Mouse (Mus musculus): Measurements from ENCODE around the gene Krtap4-1. TPM values are rescaled to one million over a fixed set of nuclear protein-coding genes. Genes with fewer than 3 reads are reported as not detected.
A peak's percentile ranks its signal among the peaks of the same experiment; 100 is the strongest.
"Not testable (repeated sequence)": the region's sequence is repeated elsewhere in the genome, so short reads cannot be mapped to it uniquely, and the experiment has no call there.

The Krtap4-1 gene
- polyA plus RNA-seq, 1 experiment from 2014 or later = not detected

GRCm38 (mm10) chr11:99634653-99635134 is 6.7 kb upstream of the Krtap4-1 start, which contains the start of gene Krtap4-2:
Gene Krtap4-2 (minus strand): TSS chr11:99635084.
- Histone ChIP-seq H3K4me1 (no peaks in the 10 kb centered on the region), H3K4me3 (no peak within 1 kb of the TSS), H3K4me2 (0 out of 2 replicates have a peak within 1 kb of the TSS, but pooled peaks have one; percentile 9), H3K27me3 (peaks cover 6% of the 10 kb centered on the region), H3K27ac (0 out of 2 replicates have a peak within 1 kb of the TSS, but pooled peaks have one; percentile 39), H3K9me3 (no peaks in the 10 kb centered on the region), H3K36me3 (no peaks in the 10 kb centered on the region), H3K9ac (0 out of 2 replicates have a peak within 1 kb of the TSS, but pooled peaks have one; percentile 6)
- WGBS = 41% methylated on average over 8 of the region's 8 CpGs
- ATAC-seq (ENCODE audit: insufficient number of reproducible peaks, insufficient read depth, low FRiP score, low TSS enrichment, low read depth) = no peak

GRCm38 (mm10) chr11:99633293-99633692 is 5.3 kb upstream of the Krtap4-1 start:
- no peak overlapping the region for H3K4me3 ChIP-seq
- H3K27me3 ChIP-seq = peaks cover 6% of the 10 kb centered on the region
- no peak overlapping the region for H3K27ac ChIP-seq
- no peaks in the 10 kb centered on the region for H3K9me3 ChIP-seq
- H3K36me3 ChIP-seq = no peaks in the 10 kb centered on the region
- H3K4me1 ChIP-seq = no peaks in the 10 kb centered on the region
- H3K9ac ChIP-seq = no peak overlapping the region
- WGBS = 69% methylated on average over 2 of the region's 2 CpGs
- ATAC-seq (ENCODE audit: insufficient number of reproducible peaks, insufficient read depth, low FRiP score, low TSS enrichment, low read depth) = no peak
- no peak overlapping the region for H3K4me2 ChIP-seq

GRCm38 (mm10) chr11:99630890-99631289 is 2.9 kb upstream of the Krtap4-1 start:
- no peak overlapping the region for H3K4me3 ChIP-seq
- H3K4me1 ChIP-seq = no peaks in the 10 kb centered on the region
- H3K9me3 ChIP-seq = no peaks in the 10 kb centered on the region
- 65% methylated on average over 3 of the region's 3 CpGs for WGBS
- H3K36me3 ChIP-seq = no peaks in the 10 kb centered on the region
- no peak for ATAC-seq (ENCODE audit: insufficient number of reproducible peaks, insufficient read depth, low FRiP score, low TSS enrichment, low read depth)
- H3K27me3 ChIP-seq = peaks cover 6% of the 10 kb centered on the region
- no peak overlapping the region for H3K27ac ChIP-seq
- H3K4me2 ChIP-seq = no peak overlapping the region
- no peak overlapping the region for H3K9ac ChIP-seq

GRCm38 (mm10) chr11:99620335-99620734 is 7.7 kb downstream of the Krtap4-1 start, which contains the start of gene Gm11562:
Gene Gm11562 (minus strand): TSS chr11:99620435.
- no peak within 1 kb of the TSS for H3K9ac ChIP-seq
- 59% methylated on average over 2 of the region's 2 CpGs for WGBS
- no peak within 1 kb of the TSS for H3K4me2 ChIP-seq
- no peak within 1 kb of the TSS for H3K4me3 ChIP-seq
- H3K36me3 ChIP-seq = no peaks in the 10 kb centered on the region
- no peaks in the 10 kb centered on the region for H3K27me3 ChIP-seq
- H3K27ac ChIP-seq = no peak within 1 kb of the TSS
- H3K4me1 ChIP-seq = no peaks in the 10 kb centered on the region
- H3K9me3 ChIP-seq = no peaks in the 10 kb centered on the region
- ATAC-seq (ENCODE audit: insufficient number of reproducible peaks, insufficient read depth, low FRiP score, low TSS enrichment, low read depth) = no peak

- no peak within 1 kb of the TSS for H3K27ac ChIP-seq
- no peak for ATAC-seq (ENCODE audit: insufficient number of reproducible peaks, insufficient read depth, low FRiP score, low TSS enrichment, low read depth)
- no peak within 1 kb of the TSS for H3K9ac ChIP-seq
- no peaks in the 10 kb centered on the region for H3K27me3 ChIP-seq
- H3K4me2 ChIP-seq = no peak within 1 kb of the TSS
- no peaks in the 10 kb centered on the region for H3K9me3 ChIP-seq
- H3K4me1 ChIP-seq = no peaks in the 10 kb centered on the region
- H3K4me3 ChIP-seq = no peak within 1 kb of the TSS
- 77% methylated on average over 3 of the region's 3 CpGs for WGBS
- H3K36me3 ChIP-seq = no peaks in the 10 kb centered on the region
Observed at GRCm38 (mm10) chr11:99614796-99615363, 13.2 kb downstream of the Krtap4-1 start, which contains the start of gene Krtap2-4. Gene Krtap2-4 (minus strand): TSS chr11:99614846.

- not testable (repeated sequence) for H3K9me3 ChIP-seq; H3K27ac ChIP-seq; H3K9ac ChIP-seq; H3K36me3 ChIP-seq; H3K4me3 ChIP-seq; H3K27me3 ChIP-seq; ATAC-seq (ENCODE audit: insufficient number of reproducible peaks, insufficient read depth, low FRiP score, low TSS enrichment, low read depth); H3K4me2 ChIP-seq; H3K4me1 ChIP-seq
- 60% methylated on average over 1 of the region's 2 CpGs for WGBS
Observed at GRCm38 (mm10) chr11:99610089-99610488, 17.9 kb downstream of the Krtap4-1 start, which contains the start of gene Gm11937. Gene Gm11937 (minus strand): TSS chr11:99610189.

- WGBS = 59% methylated on average over 1 of the region's 1 CpGs
- no peak overlapping the region for H3K4me3 ChIP-seq
- H3K9ac ChIP-seq = no peak overlapping the region
- H3K27ac ChIP-seq = no peak overlapping the region
- H3K36me3 ChIP-seq = no peaks in the 10 kb centered on the region
- H3K4me1 ChIP-seq = no peaks in the 10 kb centered on the region
- no peaks in the 10 kb centered on the region for H3K9me3 ChIP-seq
- no peak for ATAC-seq (ENCODE audit: insufficient number of reproducible peaks, insufficient read depth, low FRiP score, low TSS enrichment, low read depth)
- H3K4me2 ChIP-seq = no peak overlapping the region
- H3K27me3 ChIP-seq = no peaks in the 10 kb centered on the region
Observed at GRCm38 (mm10) chr11:99609126-99609525, 18.9 kb downstream of the Krtap4-1 start.

- not testable (repeated sequence) for H3K9me3 ChIP-seq; H3K36me3 ChIP-seq; H3K4me1 ChIP-seq; H3K27ac ChIP-seq; H3K4me3 ChIP-seq; H3K27me3 ChIP-seq; H3K4me2 ChIP-seq; H3K9ac ChIP-seq; ATAC-seq (ENCODE audit: insufficient number of reproducible peaks, insufficient read depth, low FRiP score, low TSS enrichment, low read depth)
- WGBS = 71% methylated on average over 1 of the region's 1 CpGs
Observed at GRCm38 (mm10) chr11:99603208-99603607, 24.8 kb downstream of the Krtap4-1 start, which contains the start of gene Gm11938. Gene Gm11938 (minus strand): TSS chr11:99603308.

- H3K27ac ChIP-seq; H3K9me3 ChIP-seq; H3K9ac ChIP-seq; ATAC-seq (ENCODE audit: insufficient number of reproducible peaks, insufficient read depth, low FRiP score, low TSS enrichment, low read depth); H3K4me2 ChIP-seq; H3K4me1 ChIP-seq; H3K4me3 ChIP-seq; H3K27me3 ChIP-seq; H3K36me3 ChIP-seq: not testable (repeated sequence)
- WGBS = 84% methylated on average over 6 of the region's 6 CpGs
Observed at GRCm38 (mm10) chr11:99597742-99598141, 30.3 kb downstream of the Krtap4-1 start, which contains the start of gene Krtap9-3. Gene Krtap9-3 (minus strand): TSS chr11:99598105.

- no peak within 1 kb of the TSS for H3K4me3 ChIP-seq
- no peak within 1 kb of the TSS for H3K4me2 ChIP-seq
- no peaks in the 10 kb centered on the region for H3K27me3 ChIP-seq
- H3K9me3 ChIP-seq = no peaks in the 10 kb centered on the region
- H3K4me1 ChIP-seq = no peaks in the 10 kb centered on the region
- H3K27ac ChIP-seq = no peak within 1 kb of the TSS
- no peaks in the 10 kb centered on the region for H3K36me3 ChIP-seq
- 84% methylated on average over 6 of the region's 6 CpGs for WGBS
- ATAC-seq (ENCODE audit: insufficient number of reproducible peaks, insufficient read depth, low FRiP score, low TSS enrichment, low read depth) = no peak
- no peak within 1 kb of the TSS for H3K9ac ChIP-seq
Observed at GRCm38 (mm10) chr11:99590981-99591380, 37.1 kb downstream of the Krtap4-1 start, which contains the start of gene Krtap1-3. Gene Krtap1-3 (minus strand): TSS chr11:99591339.

GRCm38 (mm10) chr11:99585096-99585495 is 42.9 kb downstream of the Krtap4-1 start:
- H3K27me3 ChIP-seq = no peaks in the 10 kb centered on the region
- no peaks in the 10 kb centered on the region for H3K4me1 ChIP-seq
- no peak overlapping the region for H3K4me3 ChIP-seq
- no peaks in the 10 kb centered on the region for H3K36me3 ChIP-seq
- no peaks in the 10 kb centered on the region for H3K9me3 ChIP-seq
- no peak for ATAC-seq (ENCODE audit: insufficient number of reproducible peaks, insufficient read depth, low FRiP score, low TSS enrichment, low read depth)
- no peak overlapping the region for H3K27ac ChIP-seq
- 91% methylated on average over 7 of the region's 7 CpGs for WGBS
- no peak overlapping the region for H3K4me2 ChIP-seq
- H3K9ac ChIP-seq = no peak overlapping the region

- no peaks in the 10 kb centered on the region for H3K36me3 ChIP-seq
- H3K27me3 ChIP-seq = no peaks in the 10 kb centered on the region
- H3K4me3 ChIP-seq = no peak within 1 kb of the TSS
- no peak within 1 kb of the TSS for H3K4me2 ChIP-seq
- H3K4me1 ChIP-seq = no peaks in the 10 kb centered on the region
- no peak for ATAC-seq (ENCODE audit: insufficient number of reproducible peaks, insufficient read depth, low FRiP score, low TSS enrichment, low read depth)
- H3K9me3 ChIP-seq = no peaks in the 10 kb centered on the region
- no peak within 1 kb of the TSS for H3K9ac ChIP-seq
- no peak within 1 kb of the TSS for H3K27ac ChIP-seq
- 71% methylated on average over 5 of the region's 5 CpGs for WGBS
Observed at GRCm38 (mm10) chr11:99583245-99583704, 44.8 kb downstream of the Krtap4-1 start, which contains the start of gene Krtap1-4. Gene Krtap1-4 (minus strand): TSS chr11:99583654.

All from embryonic facial prominence, embryonic 13.5 days (tissue).